Mouse (Mus musculus) frontal cortex, postnatal 14 days (tissue): ENCODE measurements around the gene Nrm.

Experiments
- DNase-seq, 2 experiments: peaks; one replicate each; pipeline ENCODE4 v3.0.0; 2022; ENCODE audit warnings: low spot score in 2 of 2

The Nrm gene

DNA sequence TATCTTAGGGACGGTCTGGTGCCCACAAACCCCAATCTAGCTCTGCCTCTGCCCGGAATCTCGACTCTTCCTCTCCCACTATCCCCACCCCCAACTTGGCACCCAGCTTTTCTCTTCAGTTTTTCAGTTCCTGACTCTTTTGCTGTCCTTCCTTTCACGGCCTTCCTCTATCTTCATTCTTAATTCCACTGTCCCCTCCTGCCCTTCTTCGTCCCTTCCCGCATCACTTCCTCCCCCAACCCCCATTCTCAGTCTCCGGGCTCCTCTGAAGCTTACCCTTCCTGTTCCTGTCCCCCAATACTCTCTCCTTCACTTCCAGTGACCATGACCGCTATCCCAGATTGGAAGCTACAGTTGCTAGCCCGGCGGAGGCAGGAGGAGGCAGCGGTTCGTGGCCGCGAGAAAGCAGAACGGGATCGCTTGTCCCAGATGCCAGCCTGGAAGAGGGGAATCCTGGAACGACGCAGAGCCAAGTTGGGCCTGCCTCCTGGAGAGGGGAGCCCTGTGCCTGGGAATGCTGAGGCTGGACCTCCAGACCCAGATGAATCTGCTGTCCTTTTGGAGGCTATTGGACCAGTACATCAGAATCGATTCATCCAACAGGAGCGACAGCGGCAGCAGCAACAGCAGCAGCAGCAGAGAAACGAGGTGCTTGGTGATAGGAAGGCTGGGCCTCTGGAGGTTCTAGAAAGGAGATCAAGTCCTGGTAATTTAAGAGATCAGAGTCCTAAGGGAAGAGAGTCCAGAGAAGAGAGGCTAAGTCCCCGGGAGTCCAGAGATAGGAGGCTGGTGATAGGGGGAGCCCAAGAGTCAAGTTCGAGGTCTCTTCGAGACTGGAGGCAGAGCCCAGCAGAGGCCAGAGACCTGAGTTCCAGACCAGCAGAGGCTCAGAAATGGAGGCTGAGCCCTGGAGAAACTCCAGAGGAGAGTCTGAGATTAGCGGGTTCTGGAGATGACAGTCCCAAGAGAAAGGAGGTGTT is 6.1 kb downstream of the Nrm start:
- DNase-seq = no peak

DNA sequence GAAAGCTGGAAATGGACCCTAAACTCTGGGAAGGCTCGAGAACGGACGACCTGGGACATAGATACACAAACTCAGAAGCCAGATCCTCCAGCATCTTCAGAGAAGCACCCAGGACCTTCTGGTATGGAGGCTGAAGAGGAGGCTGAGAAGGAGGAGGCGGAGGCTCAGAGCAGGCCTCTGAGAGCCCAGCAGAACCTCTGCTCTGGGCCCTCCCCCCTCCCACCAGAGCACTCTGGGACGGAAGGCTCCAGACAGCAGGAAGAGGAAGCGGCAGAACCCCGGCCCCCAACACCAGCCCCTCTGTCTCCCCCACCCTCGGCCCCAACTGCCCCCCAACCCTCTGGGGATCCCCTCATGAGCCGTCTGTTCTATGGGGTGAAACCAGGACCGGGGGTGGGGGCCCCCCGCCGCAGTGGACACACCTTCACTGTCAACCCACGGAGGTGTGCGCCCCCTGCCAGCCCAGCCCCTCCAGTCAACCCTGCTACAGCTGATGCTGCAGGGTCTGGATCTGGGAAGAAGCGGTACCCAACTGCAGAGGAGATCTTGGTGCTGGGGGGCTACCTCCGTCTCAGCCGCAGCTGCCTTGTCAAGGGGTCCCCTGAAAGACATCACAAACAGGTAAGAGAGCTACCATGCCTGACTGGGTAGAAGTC is 7.2 kb downstream of the Nrm start:
- DNase-seq = no peak

DNA sequence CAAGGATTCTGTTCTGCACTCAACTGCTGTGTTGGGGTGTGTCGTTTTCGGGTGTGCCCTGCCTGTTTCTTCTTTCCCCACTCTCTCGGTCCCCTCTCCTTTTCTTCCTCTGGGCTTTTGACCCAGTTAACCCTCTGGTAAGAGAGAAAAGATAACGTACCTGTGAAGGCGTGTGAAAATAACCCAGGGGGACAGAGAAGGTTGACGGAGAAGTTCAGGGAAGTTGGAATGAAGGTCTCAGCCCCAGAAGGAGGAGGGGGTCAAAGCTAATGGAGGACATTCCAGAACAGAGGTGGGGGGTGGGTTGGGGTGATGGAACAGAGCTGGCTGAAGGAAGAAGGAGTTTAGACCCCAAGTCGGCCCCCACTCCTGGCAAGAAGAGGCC is 7.8 kb downstream of the Nrm start:
- DNase-seq = no peak

DNA sequence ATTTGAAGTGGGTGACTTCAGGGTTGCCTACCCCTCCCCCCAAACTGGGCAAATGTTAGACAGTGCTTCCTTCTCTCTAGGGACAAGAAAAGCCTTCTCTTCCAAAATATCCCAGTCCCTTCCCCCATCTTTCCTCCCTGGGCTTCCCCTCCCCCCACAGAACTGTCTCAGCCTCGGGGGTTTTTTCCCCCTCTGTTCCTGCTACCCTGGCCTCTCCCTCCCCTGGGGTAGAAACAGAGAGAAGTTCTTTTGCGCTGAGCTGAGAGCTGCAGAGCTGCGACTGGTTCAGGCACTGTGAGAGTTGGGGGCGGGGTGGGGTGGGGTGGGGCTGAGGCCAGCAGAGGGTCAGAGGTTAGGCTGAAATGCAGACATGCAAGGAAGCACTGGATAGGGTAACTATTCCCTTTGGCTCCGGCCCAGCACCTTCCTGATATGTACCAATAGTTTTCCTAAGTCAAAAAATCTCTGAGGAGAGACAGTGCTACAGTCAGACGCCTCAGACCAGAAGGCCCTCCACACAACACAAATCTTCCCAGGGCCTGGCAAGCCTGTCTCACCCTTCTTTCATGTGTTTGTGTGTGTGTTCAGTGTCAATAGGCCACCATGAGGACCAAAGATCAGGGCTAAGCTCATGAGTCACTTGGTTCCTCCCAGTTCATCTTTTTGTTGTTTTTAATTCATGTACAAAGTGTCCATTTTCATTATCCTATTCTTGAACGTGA is 8.4 kb downstream of the Nrm start:
- DNase-seq = no peak

DNA sequence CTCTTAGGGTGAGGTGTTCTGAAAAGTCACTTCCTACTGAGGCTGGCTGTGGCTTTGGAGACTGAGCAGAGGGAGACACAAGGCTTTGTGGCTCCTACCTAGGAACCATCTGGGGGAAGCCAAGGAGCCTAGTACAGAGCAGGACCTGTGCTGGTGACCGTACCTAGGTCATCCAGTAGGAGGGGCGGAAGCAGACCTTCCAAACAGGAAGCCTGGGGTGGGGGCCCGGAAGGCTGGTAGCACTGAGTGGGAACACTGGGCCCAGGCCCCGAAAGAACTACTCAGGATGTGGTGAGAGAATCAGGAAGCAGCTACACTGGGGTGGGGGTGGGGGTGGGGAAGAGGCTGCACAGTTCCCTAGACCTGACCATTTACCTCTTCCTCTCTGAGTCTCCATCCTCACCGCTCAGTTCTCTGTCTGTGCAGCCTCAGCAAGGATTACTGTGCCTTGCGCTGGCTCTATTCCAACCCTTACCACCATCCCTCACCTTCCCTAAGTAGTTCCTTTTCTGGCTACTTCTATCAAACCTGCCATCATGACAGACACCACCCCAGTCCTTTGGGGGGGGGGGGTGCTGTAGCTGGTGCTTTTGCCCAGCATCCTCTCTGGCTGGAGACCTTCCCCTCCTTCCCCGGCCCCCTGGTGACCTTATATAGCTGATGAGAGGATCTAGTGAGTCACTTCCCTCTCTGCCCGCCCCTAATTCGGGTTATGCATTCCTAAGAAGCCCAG is 9.2 kb downstream of the Nrm start:
- peak in 1 of 2 experiments; percentile 63 for DNase-seq

DNA sequence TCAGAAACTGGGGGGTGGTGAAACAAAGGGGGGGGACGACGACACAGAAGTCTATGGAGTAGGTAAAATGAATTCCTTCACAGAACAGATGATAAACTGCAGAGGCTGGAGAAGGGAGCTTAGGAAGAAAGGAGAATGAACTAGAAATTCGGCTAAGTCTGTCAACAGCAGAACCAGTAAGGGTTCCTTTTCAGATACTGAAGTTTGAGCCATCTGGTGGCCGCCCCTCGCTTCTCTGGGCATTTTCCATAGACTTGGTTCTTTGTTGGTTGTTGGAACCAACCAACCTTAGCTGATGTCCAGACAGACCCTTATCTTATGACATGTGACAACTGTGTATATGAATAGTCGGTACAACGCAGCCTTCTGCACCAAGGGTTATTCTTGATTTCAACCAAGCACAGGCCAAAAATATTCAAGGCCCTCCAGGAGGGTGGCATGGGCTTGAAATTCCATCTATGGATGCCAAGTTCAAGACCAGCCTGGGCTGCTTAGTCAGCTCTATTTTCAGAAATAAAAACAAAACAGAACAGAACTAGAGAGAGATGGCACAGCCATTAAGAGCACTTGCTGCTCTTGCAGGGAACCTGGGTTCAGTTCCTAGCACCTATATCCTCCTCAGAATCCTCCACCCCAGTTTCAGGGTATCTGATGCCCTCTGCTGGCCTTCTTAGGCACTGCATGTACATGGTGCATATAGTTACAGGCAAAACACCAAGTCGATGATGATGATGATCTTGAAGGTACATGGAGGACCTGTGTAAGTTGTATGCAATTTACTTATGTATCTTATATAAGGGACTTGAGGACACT is 10.0 kb downstream of the Nrm start:
- no peak for DNase-seq

DNA sequence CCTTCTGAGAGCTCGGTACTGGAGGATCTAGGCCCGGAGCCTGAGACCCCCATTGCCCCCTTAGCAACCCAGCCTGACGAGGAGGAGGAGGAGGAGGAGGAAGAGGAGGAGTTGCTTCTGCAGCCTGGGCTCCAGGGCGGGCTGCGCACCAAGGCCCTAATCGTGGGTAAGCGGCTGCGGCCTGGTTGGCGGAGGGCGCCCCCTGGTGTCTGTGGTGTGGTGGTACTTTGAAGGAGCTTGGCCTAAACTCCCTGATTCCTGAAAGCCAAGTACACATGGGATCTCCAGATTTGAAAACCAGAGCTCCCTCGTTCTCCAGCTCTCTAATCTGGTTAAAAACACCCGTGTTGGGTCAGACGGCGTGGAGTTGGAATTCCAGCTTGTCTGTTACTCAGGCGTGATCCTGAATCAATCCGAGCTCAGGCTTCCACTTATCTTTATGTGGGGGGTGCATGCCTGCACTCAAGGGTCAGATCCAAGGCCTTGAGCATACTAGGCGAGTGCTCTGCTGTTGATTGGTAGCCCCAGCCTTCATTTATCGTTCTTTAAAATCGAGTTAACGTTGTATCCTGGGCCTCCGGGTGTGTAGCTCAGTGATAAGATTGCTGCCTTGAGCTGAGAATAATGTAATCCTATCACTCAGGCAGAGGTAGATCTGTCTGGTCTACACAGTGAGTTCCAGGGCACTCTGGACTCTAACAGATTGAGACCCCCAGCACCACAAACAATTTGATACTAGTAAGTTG is 12.8 kb downstream of the Nrm start:
- peak; percentile 65 to 83 for DNase-seq

DNA sequence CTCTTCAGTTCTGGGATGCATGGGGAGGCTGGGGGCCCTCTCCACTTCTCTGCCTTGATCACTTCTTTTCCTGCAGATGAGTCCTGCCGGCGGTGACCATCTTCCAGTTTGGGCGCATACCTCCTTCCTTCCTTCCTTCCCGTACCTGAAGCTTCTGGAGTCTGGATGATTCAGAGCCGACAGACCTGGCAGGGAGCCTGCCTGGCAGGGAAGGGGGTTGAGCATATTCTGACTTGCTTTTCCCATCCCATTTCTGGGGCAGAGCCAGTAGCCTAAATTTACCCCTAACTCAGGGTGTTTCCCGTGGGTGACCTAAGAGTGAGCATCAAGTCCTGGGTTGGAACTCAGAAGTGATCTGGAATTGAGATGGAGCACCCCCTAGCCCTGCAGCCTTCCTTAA is 13.6 kb downstream of the Nrm start:
- peak in 1 of 2 experiments; percentile 49 for DNase-seq

DNA sequence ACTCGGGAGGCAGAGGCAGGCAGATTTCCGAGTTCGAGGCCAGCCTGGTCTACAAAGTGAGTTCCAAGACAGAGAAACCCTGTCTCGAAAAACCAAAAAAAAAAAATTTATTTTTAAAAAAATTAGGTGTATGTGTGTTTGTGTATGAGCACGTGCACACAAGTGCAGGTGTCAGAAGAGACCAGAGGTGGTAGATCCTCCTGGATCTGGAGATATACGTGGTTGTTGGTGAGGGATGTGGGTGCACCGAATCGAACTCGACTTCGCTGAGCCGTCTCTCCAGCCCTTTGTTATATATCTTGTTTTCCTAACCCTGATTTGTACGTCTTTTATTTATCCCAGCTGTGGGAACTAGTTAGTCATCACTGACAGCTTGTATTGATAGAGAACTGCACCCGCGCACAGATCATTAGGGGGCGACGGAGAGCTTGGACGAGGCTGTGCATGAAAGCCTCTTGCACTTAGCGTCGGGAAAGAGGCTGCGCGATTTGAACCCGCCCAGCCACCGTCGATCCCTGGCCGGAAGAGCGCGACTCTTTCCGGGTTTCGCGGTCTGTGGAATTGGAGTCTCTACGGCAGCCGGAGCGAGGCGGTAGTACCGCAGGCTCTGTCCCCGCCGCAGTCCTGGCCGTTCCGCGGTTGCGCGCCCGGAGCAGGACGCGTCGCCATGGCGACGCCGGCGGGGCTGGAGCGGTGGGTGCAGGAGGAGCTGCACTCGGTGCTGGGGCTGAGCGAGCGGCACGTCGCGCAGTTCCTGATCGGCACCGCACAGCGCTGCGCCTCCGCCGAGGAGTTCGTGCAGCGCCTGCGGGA is 18.3 kb downstream of the Nrm start, which contains the start of gene Dhx16:
Gene Dhx16, plus strand, starts transcription at position 575 of the 813 bp plus-strand sequence.
- peak; percentile 91 to 93 for DNase-seq

DNA sequence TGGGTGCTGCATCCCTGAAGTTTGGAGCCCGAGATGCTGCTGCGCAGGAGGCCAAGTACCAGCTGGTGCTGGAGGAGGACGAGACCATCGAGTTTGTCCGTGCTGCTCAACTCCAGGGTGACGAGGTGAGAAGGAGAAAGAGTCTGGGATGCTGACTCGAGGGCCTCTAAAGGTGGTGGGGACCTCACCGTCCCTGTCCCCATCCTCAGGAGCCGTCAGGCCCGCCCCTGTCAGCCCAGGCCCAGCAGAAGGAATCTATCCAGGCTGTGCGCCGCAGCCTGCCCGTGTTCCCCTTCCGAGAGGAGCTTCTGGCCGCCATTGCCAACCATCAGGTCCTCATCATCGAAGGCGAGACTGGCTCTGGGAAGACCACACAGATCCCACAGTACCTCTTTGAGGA is 21.8 kb downstream of the Nrm start:
- DNase-seq = no peak

DNA sequence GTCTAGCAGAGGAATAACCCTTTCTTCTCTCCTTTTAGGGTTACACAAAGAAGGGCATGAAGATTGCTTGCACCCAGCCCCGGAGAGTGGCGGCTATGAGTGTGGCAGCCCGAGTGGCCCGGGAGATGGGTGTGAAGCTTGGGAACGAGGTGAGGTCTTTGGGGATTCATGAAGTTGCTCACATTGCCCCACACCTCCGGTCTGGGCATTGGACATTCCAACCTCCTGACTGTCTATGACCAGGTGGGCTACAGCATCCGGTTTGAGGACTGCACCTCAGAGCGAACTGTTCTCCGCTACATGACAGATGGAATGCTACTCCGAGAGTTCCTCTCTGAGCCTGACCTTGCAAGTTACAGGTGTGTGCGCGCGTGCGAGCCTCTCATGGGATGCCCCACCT is 22.7 kb downstream of the Nrm start:
- no peak for DNase-seq

DNA sequence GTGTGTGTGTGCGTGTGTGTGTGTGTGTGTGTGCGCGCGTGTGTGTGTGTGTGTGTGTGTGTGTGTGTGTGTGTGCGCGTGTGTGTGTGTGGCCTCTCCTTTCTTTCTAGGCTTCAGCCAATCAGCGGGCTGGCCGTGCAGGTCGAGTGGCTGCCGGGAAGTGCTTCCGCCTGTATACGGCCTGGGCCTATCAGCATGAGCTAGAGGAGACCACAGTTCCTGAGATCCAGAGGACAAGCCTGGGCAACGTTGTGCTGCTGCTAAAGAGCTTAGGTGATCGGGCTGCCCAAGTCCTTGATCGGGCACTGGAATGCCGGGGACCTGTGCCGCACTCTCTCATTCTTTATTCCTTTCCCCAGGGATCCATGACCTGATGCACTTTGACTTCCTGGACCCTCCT is 26.6 kb downstream of the Nrm start:
- no peak for DNase-seq

DNA sequence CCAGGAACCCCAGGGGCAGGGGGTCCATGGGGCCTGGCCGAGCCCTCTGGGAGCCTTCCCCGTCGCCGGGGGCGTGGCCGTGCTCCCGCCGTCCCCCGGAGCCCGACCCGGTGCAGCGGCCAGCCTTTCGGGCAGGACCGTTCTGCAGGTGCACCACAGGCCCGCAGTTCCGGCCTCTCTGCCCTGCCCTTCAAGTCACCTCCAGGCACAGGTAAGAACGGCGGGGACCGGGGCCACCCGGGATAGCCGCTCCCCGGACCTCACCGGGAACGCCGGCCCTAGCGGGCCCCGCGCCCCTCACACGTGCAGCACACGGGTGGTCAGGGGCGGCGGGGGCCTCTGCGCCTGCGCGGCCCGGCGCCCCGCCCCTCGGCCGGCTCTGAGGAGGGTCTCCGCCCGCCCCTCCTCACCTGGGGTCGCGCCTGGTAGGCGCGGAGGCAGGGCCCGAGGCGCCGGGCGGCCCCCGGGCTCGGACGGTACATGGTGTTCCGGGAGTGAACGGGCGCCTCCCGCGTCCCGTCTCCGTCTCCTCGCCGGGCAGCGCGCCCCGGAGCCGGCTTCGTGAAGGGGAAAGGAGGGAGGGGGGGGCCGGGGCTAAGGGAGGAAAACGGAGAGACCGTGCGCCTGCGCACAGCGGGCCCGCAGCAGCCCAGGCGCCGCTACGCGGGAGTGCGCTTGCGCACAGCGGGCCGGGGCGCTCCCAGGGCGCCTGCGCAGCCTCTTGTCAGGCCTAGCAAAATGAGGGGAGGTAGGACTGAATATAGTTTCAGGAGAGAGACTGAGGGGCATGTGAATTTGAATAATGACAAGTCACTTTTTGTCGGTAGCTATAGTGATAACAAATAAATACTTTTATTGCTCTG is 35.9 kb downstream of the Nrm start, which contains the start of gene 2310061I04Rik:
Gene 2310061I04Rik, minus strand, starts transcription at position 651 of the 863 bp plus-strand sequence.
- DNase-seq = peak; percentile 82 to 84

DNA sequence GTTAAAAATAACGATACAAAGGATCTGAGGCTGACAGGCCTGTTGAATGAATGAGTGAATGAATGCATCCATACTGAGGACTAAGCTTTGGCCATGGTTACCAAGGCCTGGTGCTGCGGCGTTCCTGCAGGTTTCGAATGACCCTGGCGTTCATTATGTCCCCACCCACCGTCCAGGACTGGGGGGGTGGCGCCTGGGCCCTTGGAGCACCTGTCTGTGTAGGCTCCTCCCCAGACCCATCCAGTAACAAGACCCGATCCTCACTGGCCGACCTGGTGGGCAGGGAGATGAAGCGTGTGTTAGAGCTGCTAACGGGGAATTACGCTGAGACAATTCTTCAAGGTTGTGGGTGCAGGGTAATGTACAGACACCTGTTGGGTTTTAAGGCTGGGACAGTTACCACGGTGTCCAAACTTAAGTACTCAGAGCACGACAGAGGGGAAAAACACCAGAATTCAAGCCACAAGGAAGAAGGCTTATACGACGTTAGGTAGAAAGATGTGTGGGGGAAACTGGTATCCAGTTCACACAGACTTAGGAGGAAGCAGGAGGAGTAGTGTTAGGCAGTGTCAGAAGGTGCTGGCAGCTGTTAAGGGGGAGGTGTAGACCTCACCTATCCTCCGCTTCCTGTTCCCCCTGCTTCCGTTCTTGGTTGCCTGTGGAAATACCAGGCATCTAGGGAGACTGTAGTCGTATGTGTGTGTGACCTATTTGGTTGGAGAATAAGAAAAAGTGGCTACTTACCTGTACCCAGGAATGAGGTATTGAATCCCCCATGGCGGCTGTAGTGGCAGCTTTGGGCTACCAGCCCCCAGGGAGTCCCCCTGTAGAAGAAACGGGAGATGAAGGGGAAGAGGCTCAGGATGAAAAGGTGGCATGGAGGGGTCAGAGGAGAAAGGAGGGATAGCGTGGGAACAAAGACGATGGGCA is 36.8 kb downstream of the Nrm start:
- DNase-seq = no peak

DNA sequence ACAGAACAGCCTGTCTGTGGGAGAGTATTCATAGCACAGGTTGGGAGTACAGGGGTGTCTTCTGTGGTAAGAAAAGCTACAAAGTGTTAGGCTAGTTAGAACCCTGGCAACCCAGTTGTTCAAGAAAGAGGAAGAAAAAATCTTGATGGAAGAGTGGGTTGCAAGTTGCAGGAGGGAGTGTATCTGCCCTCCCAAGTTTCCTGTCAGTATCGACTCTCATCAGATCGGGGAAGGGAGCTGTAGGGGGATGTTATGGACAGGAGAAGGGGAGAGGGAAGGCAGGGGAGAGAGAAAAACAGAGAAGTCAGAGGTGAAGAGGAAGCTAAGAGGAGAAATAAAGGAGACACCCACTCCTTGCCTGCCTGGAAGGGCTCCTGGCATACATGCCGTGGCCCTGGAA is 39.5 kb downstream of the Nrm start:
- no peak for DNase-seq

DNA sequence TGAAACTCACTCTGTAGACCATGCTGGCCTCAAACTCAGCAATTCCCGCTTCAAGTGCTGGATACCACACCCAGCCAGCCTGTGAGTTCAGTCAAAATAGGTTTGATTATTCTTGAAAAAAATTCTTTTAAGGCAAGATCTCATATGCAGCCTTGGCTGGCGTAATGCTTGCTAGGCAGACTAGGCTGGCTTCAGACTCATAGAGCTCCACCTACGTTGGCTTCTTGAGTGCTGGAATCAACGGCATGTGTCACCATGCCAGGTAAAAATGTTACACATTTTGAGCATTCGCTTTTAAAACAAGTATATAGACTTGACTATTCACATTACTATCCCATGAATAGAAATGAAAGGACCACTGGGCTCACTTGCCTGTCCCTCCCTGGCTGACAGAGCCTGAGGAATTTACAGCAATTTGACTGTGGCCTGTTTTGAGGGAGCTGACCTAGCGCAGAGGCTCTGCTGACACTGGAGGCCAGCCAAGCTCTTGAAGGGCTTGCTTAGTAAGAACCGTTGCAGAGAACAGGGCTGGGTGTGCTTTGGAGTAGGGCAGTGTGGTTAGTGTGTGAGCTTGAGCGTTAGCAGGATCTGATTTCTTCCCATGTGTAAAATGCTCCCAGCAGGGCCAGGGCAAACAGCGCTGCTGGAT is 42.3 kb downstream of the Nrm start:
- no peak for DNase-seq

DNA sequence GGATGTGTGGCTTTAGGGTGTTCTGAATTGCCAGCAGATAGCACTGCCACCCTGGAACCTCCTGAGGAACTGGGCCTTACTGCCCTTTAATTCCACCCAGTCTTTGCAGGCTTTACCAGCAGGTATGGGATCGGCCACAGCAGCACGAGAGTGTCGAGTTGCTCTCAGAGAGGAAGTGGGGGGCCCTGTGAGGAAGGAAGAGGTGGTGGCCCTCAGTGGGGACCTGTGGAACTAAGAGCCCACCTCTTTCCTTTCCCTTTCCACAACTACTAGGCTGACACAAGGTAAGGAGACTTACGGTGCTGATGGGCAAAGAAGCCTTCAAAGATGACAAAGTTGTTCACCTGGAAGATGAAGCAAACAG is 42.9 kb downstream of the Nrm start:
- no peak for DNase-seq
